Mouse (Mus musculus) stomach, postnatal 0 days (tissue): ENCODE data around the gene Cfap99.

ENCODE experiments used
- CTCF ChIP-seq: IDR thresholded peaks from 2 replicates; pipeline ENCODE4 v1.5.1; 2016; ENCODE audit warnings: antibody characterized with exemption, low read depth, mild to moderate bottlenecking, moderate library complexity
- EP300 ChIP-seq: optimal IDR thresholded peaks from 2 replicates; pipeline ENCODE3; 2016; ENCODE audit warnings: antibody characterized with exemption

DNA sequence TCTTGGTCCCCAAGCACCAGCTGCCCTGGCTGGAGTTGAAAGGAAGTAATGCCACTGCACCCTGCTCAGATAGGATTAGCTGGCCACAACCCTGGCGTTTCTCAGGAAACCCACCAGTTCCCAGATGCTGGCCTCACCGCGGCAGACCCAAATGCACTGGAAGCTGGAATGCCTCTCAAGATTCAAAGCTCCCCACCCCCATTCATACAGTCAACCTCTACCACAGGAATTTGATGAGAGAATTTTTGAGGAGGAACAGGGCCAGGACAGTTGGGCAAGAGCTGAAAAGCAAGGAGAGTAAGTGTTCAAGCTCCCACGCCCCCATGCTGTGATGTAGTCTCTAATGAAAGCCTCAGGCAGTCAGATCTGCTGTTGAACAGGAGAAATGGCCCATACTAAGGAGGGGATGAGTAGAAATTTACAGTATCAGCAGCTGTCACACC is 37.9 kb downstream of the Cfap99 start:
- TF ChIP-seq CTCF (no peak), EP300 (no peak)
